Mouse (Mus musculus) T-helper 17 cell (primary cell): ENCODE results near the gene Spag7.

Experiments used
- in situ Hi-C, 2 experiments: fragments of 300-600 bp; cut with MboI, MseI; formaldehyde crosslinking; loops; 1 replicate in 1 of 2; 2 replicates in 1 of 2; pipeline ENCODE4 v1.15.1; 2025; ENCODE audit warnings: high pct_unique_total_duplicates in 2 of 2

The Spag7 gene

DNA sequence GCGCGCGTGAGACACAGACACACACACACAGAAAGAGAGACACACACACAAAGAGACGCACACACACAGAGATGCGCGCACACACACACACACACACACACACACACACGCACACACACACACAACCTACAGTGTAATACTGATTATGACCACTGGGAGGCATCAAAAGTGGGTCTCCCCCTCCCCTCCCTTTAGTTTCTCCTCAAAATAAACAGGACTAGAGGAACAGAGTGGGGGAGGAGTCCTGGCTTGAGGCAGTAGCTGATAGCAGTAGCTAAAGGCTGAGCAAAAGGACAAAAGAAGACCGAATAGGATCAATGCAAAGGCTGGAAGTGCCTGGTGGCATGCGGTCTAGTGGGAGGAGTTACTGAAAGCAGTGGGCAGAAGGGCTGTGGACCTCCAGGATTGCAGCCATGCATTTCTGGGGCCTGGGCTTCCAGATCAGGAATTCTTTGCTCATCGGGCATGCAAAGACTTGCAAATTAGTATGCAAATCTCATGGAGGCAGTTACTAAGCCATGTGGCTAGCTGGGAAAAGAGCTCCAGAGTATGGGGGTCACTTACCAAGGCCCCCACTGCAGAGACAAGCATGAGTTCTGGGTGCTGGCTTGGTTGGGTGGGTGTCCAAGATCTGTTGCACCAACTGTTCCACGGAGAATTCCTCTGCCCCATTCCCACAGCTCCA, 12.8 kb upstream of the Spag7 start:
- in situ Hi-C loops: loop anchor here in 1 of 2 experiments (5.0 kb wide), 1 partner anchor 70 kb away; no protein-coding TSS in a partner anchor

DNA sequence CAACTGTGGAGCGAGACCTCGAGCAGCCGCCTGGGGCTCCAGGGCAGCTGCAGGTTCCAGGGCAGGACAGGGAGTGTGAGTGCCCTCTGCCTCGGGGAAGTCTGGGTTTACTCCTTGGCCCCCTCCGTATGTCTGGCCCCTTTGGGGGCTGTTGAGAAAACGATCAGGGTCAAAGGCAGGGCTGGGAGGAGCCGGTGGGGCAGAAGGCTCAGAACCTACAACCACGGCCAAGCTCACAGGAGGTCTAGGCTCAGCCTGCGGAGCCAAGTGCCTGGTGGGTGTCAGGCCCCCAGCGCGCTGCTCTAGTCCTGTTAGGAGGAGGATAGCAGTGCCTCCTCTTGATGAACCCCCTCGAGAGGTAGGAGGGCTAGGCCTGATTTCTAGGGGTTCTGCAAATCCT, 12.0 kb upstream of the Spag7 start:
- in situ Hi-C loops: loop anchor here in 1 of 2 experiments (5.0 kb wide), 1 partner anchor 71 kb away; no protein-coding TSS in a partner anchor

DNA sequence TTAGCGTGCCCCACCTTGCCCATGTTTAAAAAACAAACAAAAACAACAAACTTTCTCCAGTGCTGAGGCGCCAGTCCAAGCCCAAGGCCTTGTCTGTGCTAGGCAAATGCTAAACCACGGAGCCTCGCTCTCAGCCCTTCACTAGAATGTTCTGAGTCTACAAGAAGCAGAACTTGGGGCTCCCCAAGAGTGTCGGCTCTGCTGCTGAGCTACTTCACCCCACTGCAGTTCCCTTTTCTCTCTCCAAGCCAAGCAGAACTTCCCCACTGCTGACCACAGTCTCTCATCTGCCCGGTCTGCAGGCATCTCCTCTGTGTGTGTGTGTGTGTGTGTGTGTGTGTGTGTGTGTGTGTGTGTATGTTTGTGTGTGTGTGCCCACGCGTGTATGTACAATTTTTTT, 10.7 kb upstream of the Spag7 start:
- in situ Hi-C loops: loop anchor here in 1 of 2 experiments (5.0 kb wide), 1 partner anchor 72 kb away; no protein-coding TSS in a partner anchor

DNA sequence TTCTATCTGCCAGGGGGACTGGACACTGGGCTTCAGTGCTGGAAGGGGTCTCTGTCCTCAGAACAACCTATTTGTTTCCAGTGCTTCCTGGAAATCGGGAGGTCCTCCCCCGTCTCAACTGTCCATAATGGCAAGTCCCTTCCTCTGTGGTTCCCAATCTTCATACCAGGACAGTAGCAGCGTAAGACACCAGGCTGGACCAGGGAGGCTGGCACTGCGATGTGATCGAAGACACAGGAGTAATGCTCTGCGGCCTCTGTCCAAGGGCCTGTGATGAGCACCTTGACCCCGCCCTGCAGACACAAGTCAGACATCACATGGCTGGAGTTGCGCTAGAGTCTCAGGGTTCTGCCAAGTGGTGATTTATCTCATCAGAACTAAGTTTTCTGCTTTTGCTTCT, 10.1 kb upstream of the Spag7 start:
- in situ Hi-C loops: no loop called here

DNA sequence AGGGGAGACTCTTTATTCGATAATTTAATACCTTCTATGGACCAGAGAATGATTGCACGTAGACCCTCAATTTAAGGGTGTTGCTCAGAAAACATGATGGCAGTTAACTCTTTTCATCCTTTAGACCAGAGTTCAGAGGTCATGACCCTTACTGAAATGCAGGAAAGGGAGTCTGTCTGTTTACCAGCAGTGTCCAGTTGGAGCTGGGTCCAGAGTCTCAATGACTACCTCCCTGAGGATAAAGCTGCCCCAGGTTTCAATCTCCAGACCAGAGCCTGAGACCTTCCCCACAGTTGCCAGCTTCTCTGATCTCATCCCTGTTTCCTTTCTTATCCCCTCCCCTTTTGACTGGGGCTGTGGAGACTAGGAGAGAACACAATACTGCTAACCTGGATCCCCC, 9.4 kb upstream of the Spag7 start:
- in situ Hi-C loops: no loop called here

DNA sequence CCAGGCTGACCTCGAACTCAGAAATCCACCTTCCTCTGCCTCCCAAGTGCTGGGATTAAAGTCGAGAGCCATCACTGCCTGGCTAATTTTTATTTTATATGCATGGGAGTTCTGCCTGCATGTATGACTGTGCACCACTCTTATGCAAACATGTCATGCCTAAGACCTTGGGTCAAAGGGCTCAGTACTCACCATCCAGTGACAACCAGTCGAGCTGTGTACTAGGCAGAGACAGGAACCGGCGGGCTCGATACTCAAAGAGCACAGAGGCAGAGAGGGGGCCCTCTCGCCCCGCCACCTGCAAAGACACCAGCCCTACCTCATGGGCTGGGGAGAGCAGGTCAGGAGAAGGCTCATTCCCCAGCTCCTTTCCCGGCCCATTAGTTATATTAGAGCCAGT, 8.9 kb upstream of the Spag7 start:
- in situ Hi-C loops: no loop called here

DNA sequence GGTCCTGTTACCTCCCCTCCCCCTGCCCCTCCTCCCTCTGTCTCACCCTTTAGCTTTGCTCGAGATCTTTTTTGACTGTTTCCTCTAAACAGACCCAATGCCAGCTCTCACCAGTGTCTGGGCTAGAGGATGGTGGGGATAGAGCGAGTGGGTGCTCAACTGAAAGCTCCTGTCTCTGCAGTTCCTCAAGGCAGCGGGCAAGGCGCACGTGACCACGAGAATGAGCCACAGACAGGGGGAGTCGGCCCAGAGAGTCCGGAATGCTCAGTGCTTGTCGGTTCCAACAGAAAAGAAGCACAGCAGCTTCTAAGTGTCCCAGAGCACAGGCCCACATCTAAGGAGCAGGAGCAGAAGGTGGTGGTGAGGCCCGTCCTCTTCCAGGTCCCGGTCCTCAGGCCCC, 5.3 kb upstream of the Spag7 start:
- in situ Hi-C loops: loop anchor here in 1 of 2 experiments (25.0 kb wide), 1 partner anchor 1587 kb away; the partner anchor contains the start of genes Per1 and Vamp2

DNA sequence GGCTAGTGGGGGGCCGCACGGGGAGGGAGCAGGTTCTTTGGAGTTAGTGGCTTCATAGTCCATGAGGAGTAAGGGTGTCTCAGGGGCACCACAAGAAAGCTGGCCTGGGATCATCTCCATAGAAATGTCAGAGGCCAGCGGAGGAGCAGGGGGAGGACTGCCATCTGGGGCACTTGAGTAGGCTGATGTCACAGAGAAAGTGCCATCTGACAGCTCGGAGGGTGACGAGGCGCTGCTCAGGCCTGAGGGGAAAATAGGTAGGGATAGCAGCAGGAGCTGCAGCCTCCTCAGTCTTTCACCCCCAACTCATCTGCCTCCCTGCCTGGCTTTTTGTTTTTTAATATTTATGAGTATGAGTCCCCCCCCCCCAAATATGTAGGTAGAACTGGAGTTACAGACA, 4.8 kb upstream of the Spag7 start:
- in situ Hi-C loops: loop anchor here in 1 of 2 experiments (25.0 kb wide), 1 partner anchor 1587 kb away; the partner anchor contains the start of genes Per1 and Vamp2

DNA sequence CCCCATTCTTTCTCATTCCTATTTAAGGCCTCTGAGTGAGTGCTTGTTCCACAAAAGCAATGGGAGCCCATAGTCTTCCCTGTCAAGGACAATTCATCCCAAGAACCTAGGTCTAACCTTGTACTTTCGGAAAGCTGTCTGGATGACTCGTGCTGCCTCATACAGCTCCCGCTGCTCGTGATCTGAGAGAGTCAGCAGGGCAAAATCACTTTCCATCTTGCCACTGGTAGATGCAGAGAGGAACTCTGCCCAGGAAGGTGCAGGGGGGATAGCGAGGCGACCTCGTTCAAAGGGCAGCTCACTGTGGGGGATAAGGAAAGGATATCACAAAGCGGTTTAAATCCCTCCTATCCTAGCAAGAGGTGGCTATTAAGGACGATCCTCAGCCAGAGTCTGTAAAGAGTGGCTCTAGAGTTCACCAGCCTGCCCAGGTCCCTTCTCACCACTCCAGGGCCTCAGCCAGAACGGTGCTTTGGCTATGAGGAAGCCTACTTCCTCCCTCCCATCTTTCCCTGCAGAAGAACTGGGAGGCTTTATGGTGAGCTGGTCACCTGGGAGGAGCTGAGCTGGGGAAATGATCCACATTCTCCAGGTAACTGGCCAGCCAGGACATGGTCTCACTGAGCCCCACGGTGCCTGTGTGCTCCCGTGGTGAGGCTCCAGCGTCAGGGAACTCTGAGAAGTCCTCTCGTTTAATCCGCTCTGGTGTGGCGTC, 2.3 kb upstream of the Spag7 start:
- in situ Hi-C loops: loop anchor here in 1 of 2 experiments (25.0 kb wide), 1 partner anchor 1584 kb away; the partner anchor contains the start of genes Per1 and Vamp2

DNA sequence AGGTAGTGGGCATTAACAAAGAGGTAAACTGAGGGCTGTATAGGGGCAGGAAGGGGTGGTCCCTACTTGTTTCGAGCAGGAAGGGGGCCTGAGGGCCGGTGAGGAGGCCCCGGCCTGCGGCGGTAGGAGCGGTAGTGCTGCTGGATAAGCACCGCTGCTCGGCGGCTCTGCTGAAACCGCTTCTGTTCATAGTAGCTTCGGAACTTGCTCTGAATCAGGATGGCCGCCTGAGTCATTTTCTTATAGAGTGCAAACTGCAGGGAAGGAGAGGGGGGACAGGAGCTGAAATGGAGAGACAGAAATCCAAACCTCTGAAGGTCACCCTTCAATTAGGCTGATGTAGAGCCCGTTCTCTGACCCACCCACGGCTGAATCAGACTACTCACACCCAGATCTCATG, 1.3 kb upstream of the Spag7 start:
- in situ Hi-C loops: loop anchor here in 1 of 2 experiments (25.0 kb wide), 1 partner anchor 1583 kb away; the partner anchor contains the start of genes Per1 and Vamp2

DNA sequence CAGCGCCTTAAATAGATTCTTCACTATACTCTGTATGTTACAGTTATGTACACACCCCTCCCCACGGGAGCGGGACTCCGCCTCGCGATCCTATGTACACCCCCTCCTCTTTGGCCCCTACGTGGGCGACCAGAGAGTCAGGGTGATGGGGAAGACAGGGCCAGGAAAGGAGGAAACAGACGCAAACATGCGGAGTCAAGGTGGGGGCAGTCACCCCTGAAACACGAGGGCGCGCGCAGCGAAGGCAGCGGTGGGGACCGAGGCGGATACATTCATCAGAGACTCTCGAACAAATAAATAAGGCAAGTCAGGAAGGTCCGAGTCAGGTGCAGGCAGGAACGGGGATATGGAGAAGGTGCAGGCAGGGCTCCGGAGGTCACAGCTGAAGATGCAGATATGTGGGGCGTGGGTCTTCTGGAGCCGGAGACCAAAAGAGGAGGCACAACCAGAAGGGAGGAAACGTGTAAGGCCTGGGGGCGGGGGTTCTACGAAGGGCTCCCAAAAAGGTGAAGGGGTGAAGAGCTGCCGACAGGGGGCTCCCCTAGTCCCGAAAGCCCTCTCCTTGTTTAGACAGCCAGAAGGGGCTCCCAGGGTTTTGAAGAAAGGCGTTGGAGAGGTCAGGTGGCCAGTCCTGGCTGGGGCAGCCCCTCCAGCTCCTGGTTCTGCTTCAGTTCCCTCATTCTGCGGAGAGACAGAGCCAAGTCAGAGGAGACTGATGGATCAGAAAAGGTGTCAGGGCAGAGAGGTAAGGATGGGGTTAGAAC, 548 bp upstream of the Spag7 start:
- in situ Hi-C loops: loop anchor here (10.0 to 25.0 kb wide), 3 partner anchors 755 to 1582 kb away; partner anchors contain the start of genes Gps2 (in 1 of the 2), Per1 (in 1 of the 2) and Vamp2 (in 1 of the 2)

DNA sequence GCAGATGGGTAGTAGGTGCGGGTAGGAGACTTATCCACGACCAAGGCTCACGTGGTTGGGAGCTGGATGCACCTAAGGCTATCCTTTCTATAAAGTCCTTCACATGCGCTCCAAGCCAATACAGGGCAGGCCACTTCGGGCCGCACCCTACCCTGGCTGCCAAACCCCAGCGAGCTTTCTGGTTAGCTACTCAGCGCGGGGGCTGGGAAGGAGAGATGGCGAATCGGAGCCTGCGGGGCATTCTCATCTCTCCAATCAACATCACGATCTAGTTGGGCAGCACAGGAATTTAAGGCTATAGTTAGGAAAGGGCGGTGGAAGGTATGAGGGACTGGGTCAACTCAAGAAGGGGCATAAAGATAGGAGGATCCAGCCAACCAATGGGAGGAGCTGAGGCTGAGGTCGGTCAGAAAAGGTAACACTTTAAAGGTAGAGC, 863 bp downstream of the Spag7 start:
- in situ Hi-C loops: loop anchor here (10.0 to 25.0 kb wide), 3 partner anchors 754 to 1581 kb away; partner anchors contain the start of genes Gps2 (in 1 of the 2), Per1 (in 1 of the 2) and Vamp2 (in 1 of the 2)

DNA sequence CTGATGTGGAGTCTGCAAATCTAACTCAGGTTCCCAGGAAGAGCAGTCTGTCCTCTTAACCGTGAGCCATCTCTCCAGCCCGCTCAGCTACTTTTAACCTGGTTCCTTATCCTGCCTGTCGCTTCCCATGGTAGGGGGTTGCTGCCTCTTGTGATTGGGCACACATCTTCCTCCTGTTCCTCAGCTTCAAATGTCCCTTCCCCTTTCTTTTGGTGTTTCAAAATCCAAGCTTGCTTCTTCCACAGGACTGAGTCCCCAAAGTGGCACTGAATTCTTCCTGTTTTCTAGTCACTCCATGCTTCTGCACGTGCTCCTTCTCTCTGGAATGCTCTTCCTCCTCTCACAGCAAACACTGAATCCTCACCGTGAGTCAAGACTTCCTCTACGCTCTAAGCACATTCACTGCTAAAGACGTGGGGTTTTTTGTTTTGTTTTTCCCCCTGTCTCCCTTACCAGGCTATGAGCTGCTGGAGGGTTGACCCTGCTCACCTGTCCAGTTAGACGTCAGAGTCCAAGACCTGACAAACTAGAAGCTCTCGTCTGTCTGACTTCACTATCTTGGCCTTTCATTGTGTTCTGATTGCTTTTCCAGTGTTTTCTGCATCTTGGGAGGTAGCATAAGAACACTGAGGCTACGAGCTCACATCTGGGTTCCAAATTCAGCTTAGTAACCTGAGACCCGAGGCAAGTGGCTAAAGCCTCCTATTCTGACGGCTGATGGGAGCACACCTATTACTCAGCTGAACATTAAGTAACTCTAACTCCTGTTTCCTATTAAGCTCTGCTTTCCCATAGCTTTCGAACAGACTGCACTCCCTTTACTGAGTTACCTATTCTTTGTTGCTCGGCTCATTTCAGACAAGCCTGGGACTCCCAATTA, 1.7 kb downstream of the Spag7 start:
- in situ Hi-C loops: loop anchor here (10.0 to 25.0 kb wide), 3 partner anchors 753 to 1580 kb away; partner anchors contain the start of genes Gps2 (in 1 of the 2), Per1 (in 1 of the 2) and Vamp2 (in 1 of the 2)

DNA sequence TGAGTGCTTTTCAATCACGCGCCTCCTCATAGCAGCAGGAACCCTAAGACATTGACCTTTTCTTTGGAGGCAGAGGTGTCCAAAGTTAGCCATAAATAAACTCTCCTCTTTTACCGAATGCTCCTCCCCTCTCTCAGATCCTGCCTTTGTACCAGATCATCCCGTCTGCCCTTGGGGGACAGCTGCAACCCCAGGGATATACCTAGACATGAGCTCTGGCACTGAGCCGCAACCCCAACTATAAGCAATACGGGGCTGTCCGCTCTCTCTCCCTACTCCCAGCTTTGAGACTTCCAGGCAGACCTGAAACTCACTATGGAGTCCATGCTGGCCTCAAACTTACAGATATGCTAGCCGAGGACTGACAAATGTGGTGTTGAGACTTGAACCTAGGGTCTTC, 2.5 kb downstream of the Spag7 start:
- in situ Hi-C loops: loop anchor here (10.0 to 25.0 kb wide), 3 partner anchors 752 to 1579 kb away; partner anchors contain the start of genes Gps2 (in 1 of the 2), Per1 (in 1 of the 2) and Vamp2 (in 1 of the 2)

DNA sequence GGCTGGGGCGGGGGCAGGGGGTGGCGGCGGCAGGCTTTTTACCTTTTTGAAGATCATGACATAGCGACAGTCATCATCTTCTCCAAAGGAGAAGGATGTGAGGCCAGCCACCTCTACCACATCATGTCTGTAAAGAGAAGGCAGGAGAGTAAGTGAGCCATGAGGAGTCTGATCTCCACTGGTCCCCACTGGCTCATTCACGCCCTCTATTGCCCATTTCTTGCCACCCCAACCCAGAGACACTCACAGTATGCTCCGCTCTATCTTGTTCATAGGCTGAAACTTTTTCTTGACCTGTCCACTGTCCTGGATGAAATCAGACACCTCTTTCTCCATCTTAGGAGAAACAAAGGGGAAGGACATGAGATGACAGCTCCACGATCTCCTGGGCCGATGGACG, 4.5 kb downstream of the Spag7 start:
- in situ Hi-C loops: loop anchor here (10.0 to 25.0 kb wide), 3 partner anchors 750 to 1577 kb away; partner anchors contain the start of genes Gps2 (in 1 of the 2), Per1 (in 1 of the 2) and Vamp2 (in 1 of the 2)

DNA sequence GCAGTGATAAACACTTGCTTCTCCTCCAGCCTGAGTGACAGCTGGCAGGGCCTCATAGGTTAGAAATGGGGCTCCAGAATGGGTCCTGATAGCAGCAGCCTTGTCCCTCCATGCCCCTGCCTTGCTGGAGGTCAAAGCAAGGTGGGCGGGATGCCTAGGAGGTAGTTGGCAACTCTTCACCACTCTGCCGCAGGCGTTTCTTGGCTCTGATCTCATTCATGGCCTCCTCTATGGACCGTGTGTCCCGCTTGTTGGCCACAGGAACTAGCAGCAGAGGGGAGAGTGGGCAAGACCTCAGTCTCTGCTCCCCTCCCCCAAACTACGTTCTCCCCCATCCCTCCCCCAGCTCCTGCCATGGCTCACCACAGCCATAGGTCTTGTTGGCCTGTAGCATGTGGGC, 5.3 kb downstream of the Spag7 start:
- in situ Hi-C loops: loop anchor here (10.0 to 25.0 kb wide), 3 partner anchors 749 to 1577 kb away; partner anchors contain the start of genes Gps2 (in 1 of the 2), Per1 (in 1 of the 2) and Vamp2 (in 1 of the 2)

DNA sequence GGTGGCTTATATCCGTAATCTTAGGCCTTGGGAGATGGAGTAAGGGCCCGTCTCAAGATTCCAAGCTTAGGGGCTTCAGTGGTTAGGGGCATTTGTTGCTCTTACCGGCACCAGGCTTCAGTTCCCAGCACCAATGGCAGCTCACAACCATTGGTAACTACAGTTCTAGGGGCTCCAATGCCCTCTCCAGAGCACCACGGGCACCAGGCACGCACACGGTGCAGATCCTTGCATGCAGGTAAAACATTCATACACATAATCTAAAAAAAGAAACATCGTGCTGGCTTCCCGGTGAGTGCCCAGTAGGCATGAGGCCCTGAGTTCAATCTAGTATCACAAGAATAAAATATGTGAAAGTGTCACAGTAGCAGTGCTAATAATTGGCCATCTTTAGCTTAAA, 6.1 kb downstream of the Spag7 start:
- in situ Hi-C loops: loop anchor here (10.0 to 25.0 kb wide), 3 partner anchors 748 to 1576 kb away; partner anchors contain the start of genes Gps2 (in 1 of the 2), Per1 (in 1 of the 2) and Vamp2 (in 1 of the 2)

DNA sequence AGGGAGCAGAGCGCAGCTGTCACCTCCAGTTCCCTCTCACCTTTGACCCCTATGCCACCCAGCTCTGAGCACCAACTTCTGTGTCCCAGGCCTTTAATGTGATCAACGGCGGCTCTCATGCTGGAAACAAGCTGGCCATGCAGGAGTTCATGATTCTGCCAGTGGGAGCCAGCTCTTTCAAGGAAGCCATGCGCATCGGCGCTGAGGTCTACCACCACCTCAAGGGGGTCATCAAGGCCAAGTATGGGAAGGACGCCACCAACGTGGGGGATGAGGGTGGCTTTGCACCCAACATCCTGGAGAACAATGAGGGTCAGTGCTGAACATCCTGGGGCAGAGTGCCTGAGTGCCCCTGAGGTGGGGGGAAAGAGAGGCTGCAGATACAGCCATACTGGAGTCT, 8.6 kb downstream of the Spag7 start:
- in situ Hi-C loops: loop anchor here (10.0 to 25.0 kb wide), 3 partner anchors 746 to 1573 kb away; partner anchors contain the start of genes Gps2 (in 1 of the 2), Per1 (in 1 of the 2) and Vamp2 (in 1 of the 2)

DNA sequence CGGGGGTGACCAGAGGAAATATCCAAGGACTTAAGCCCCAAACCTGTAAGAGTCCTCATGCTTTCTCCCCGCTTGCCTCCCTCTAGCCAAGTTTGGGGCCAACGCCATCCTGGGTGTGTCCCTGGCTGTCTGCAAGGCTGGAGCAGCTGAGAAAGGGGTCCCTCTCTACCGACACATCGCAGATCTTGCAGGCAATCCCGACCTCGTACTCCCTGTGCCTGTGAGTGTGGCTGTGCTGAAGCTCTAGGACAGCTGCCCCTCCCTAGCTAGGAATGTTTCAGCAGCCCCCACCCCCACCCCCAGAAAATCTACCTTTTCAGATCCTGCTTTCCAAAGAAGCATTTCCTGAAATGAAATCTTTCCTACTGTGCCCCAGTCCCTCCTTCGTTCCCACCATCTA, 10.3 kb downstream of the Spag7 start:
- in situ Hi-C loops: loop anchor here in 1 of 2 experiments (10.0 to 25.0 kb wide), 2 partner anchors 664 to 1572 kb away; partner anchors contain the start of genes Gabarap, Per1, Phf23 and Vamp2
